Mouse (Mus musculus) lung, postnatal 0 days (tissue): ENCODE measurements at regions not wholly inside any gene's neighbourhood (a gene's known extent, or its start where the extent isn't known, plus 50 kb on each side); places are given as distances from the start of the nearest gene placed in this dataset.

Experiments
- CTCF ChIP-seq: IDR thresholded peaks from 2 replicates; pipeline ENCODE4 v1.5.1; 2016; ENCODE audit warnings: antibody characterized with exemption, mild to moderate bottlenecking
- EP300 ChIP-seq: IDR thresholded peaks from 2 replicates; pipeline ENCODE4 v1.6.1; 2016; ENCODE audit warnings: antibody characterized with exemption, mild to moderate bottlenecking, control low read depth

DNA sequence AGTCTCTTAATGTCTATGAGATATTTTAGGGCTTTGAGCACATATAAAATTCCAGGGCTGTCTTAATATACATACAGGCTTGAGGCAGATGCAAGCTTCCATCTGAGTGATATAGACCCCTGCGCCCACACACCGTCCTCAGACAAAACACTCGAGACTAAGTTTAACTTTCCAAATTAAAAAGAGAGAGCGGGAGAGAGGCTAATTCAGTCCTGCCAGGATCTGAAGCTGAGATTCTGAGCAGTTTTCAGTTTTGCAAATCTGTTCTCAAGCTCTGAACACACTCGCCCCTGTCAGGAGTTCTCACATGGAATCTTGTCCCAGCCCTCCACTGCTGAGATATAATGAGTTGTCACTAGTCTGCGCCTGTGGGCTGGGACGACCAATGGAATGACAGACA lies 130.0 kb upstream of the Sox5 start:
- no peak for TF ChIP-seq EP300
- no peak for TF ChIP-seq CTCF
